Mouse (Mus musculus): Measurements from ENCODE around the gene Ctu2.

GRCm38 (mm10) chr8:122512392-122512791 is 36.4 kb downstream of the Ctu2 start:
- TF ChIP-seq GATA1 (IDR thresholded peaks at IDR 0.05; ENCODE audit: borderline replicate concordance, low read length) (no peak), FLI1 (IDR thresholded peaks at IDR 0.05; ENCODE audit: low read length) (no peak)

Measured in megakaryocyte, embryonic 14.5 days (primary cell).